Mouse (Mus musculus): ENCODE measurements at regions not wholly inside any gene's neighbourhood (a gene's known extent, or its start where the extent isn't known, plus 50 kb on each side); places are given as distances from the start of the nearest gene placed in this dataset.

DNA sequence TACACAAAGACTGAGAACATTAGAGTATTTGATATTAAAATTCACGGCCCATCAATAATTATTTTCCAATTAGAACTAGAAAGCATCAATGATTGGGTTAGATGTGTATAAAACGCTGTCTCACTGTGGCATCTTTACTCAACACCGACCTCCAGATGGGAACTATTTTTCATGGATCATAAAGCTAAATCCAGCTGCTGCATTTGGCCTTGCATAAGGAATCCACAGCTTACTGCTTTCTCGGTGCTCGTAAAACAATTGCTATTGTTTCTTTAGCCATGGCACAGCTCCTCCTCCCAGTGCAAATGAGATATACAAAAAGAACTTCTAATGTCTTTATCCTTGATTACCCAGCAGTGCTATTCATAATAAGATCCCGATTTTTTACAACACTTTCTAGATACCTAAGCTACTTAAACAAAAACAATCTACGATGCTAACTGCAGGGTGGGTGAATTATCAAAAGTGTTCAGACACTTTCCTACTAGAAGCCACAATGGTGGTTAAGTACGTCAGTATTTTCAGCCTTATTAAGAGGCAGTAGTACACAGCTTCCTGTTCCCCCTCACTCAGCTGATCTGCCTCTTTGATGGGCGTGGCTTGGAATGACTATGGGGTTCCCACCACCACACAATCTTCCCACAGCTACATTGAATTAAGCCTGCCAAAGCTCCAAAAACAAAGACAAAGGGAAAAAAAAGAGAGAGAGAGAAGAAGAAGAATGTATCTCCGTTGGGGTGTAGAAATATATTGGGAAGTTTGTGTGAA is 134.4 kb upstream of the Zic4 start:
- TF ChIP-seq CTCF (IDR thresholded peaks at IDR 0.05; ENCODE audit: low read depth, low read length) = no peak
- TF ChIP-seq POLR2A (IDR thresholded peaks at IDR 0.05; ENCODE audit: extremely low read depth, insufficient read depth, low read length) = no peak
